Mouse (Mus musculus) testis, adult 2 months (tissue): ENCODE results near the gene Slc51a.

Experiments
- CTCF ChIP-seq: fragments of 200-500 bp; IDR thresholded peaks from 2 replicates; pipeline ENCODE4 v1.5.1; 2012; ENCODE audit warnings: low read depth, mild to moderate bottlenecking, inconsistent platforms, low read length, moderate library complexity; ENCODE audit not compliant: control insufficient read depth, insufficient read depth, insufficient replicate concordance
- POLR2A ChIP-seq: fragments of 200-500 bp; IDR thresholded peaks from 2 replicates; pipeline ENCODE4 v1.6.1; 2012; ENCODE audit warnings: low read depth, mild to moderate bottlenecking, inconsistent platforms, low read length, moderate library complexity; ENCODE audit not compliant: control insufficient read depth

- TF ChIP-seq CTCF (no peak), POLR2A (no peak)
These were observed 24.3 kb upstream of the Slc51a start for GRCm38 (mm10) chr16:32511827-32512490.
